Mouse (Mus musculus) brain, embryonic 14.5 days (tissue): ENCODE measurements around the gene Fkbp15.

Source experiments
- CTCF ChIP-seq: fragments of 200-500 bp; IDR thresholded peaks from 2 replicates; pipeline ENCODE4 v1.5.1; 2012; ENCODE audit warnings: inconsistent platforms, mild to moderate bottlenecking, moderate library complexity, borderline replicate concordance; ENCODE audit not compliant: insufficient read depth, insufficient read length; ENCODE audit errors: extremely low read depth
- POLR2A ChIP-seq: fragments of 200-500 bp; IDR thresholded peaks from 2 replicates; pipeline ENCODE4 v1.6.1; 2012; ENCODE audit warnings: mild to moderate bottlenecking, inconsistent platforms, borderline replicate concordance; ENCODE audit not compliant: poor library complexity, insufficient read depth, insufficient read length, severe bottlenecking; ENCODE audit errors: extremely low read depth

DNA sequence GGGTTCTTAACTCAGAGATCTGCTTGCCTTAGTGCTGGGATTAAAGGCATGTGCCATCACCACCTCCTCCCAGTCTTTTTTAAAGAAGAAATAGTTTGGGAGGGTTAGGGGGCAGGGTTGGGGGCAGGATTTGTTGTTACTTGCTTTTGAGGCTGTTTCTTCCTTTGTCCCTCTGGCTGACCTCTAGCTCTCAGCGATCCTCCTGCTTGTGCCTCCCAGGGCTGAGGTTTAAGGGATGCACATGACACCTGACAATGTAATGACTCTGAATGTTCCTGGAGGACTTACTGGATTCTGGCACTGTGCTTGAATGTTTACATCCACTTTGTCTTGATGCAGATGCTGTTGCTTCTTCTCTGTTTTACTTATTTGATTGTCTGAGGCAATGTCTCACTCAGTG, 12.1 kb upstream of the Fkbp15 start:
- TF ChIP-seq CTCF (no peak), POLR2A (no peak)
